Mouse (Mus musculus) cerebellum, adult 2 months (tissue): ENCODE measurements around the gene Cd59b.
A peak's percentile ranks its signal among the peaks of the same experiment; 100 is the strongest.

Experiments
- CTCF ChIP-seq: fragments of 200-500 bp; IDR thresholded peaks from 2 replicates; pipeline ENCODE4 v1.5.1; 2011; ENCODE audit warnings: low read depth, mild to moderate bottlenecking, control low read depth, low read length, moderate library complexity, borderline replicate concordance; ENCODE audit not compliant: insufficient read depth
- POLR2A ChIP-seq: fragments of 200-500 bp; IDR thresholded peaks from 2 replicates; pipeline ENCODE4 v1.6.1; 2011; ENCODE audit warnings: low read length, control low read depth, borderline replicate concordance; ENCODE audit not compliant: insufficient read depth

DNA sequence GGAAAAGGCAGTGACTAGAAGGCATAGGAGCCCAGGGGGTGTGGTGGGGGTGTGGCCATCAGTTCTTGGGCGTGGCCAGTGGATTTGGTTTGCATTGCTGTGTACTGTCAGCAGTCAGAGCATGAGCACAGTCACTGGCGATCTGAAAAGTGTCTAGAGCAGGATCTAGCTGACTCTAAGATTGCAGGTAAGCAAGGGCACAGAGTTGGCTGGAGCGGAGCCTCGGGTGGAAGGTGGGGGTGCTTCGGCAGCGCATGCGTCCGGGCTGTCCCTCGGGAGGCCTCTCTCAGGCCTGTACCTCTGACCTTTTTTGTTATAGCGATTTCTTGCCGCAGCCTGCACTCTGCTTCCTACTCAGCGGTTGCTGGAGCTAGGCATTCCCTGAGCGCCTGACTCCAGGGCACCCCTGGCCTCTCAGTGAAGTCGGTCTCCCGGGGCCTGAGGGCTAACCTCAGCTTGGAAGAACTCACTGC lies 26.1 kb downstream of the Cd59b start, which contains the start of gene Cd59a:
- no peak for TF ChIP-seq CTCF
- TF ChIP-seq POLR2A = peak; percentile 18; the same call in 1 of the 2 replicates
